Mouse (Mus musculus) spleen, adult 18-20 months (tissue): ENCODE results near the gene Inf2.

ENCODE experiments used
- DNase-seq, 2 experiments: peaks; one replicate each; pipeline ENCODE4 v3.0.0; 2022; ENCODE audit warnings: mixed read lengths in 2 of 2

Gene Inf2

GRCm38 (mm10) chr12:112588426-112589256 is at the start of gene Inf2:
TSS of gene Inf2 (plus strand) at chr12:112588784.
- DNase-seq, result peak; percentile 78 to 85

- no peak for DNase-seq
These were observed 49.1 kb upstream of the Inf2 start for GRCm38 (mm10) chr12:112539466-112539965.

GRCm38 (mm10) chr12:112540321-112540720 is 48.3 kb upstream of the Inf2 start:
- no peak for DNase-seq

GRCm38 (mm10) chr12:112541483-112542091 is 47.0 kb upstream of the Inf2 start:
- no peak for DNase-seq

- no peak for DNase-seq
These were observed 46.2 kb upstream of the Inf2 start for GRCm38 (mm10) chr12:112542257-112542919.

- DNase-seq, result peak; percentile 50 to 81
These were observed 45.7 kb upstream of the Inf2 start for GRCm38 (mm10) chr12:112542920-112543300.

- DNase-seq, result no peak
These were observed 44.6 kb upstream of the Inf2 start for GRCm38 (mm10) chr12:112543941-112544340.

- DNase-seq, result no peak
These were observed 43.5 kb upstream of the Inf2 start for GRCm38 (mm10) chr12:112544946-112545701.

GRCm38 (mm10) chr12:112546110-112546509 is 42.5 kb upstream of the Inf2 start:
- DNase-seq, result no peak

- no peak for DNase-seq
These were observed 39.3 kb upstream of the Inf2 start for GRCm38 (mm10) chr12:112549287-112549686.

GRCm38 (mm10) chr12:112551861-112552375 is 36.7 kb upstream of the Inf2 start:
- DNase-seq, result peak; percentile 73 to 88

GRCm38 (mm10) chr12:112552520-112552919 is 36.1 kb upstream of the Inf2 start:
- DNase-seq, result no peak

- DNase-seq, result no peak
These were observed 33.7 kb upstream of the Inf2 start for GRCm38 (mm10) chr12:112554900-112555299.

GRCm38 (mm10) chr12:112556531-112557060 is 32.0 kb upstream of the Inf2 start:
- DNase-seq, result no peak

- DNase-seq, result no peak
These were observed 31.4 kb upstream of the Inf2 start for GRCm38 (mm10) chr12:112557219-112557618.

GRCm38 (mm10) chr12:112559231-112559630 is 29.4 kb upstream of the Inf2 start:
- DNase-seq, result no peak

- DNase-seq, result no peak
These were observed 28.9 kb upstream of the Inf2 start for GRCm38 (mm10) chr12:112559671-112560070.

GRCm38 (mm10) chr12:112560176-112560797 is 28.3 kb upstream of the Inf2 start:
- DNase-seq, result peak in 1 of 2 experiments; percentile 26

GRCm38 (mm10) chr12:112561163-112561562 is 27.4 kb upstream of the Inf2 start:
- DNase-seq, result no peak

- no peak for DNase-seq
These were observed 26.1 kb upstream of the Inf2 start for GRCm38 (mm10) chr12:112562462-112562861.

GRCm38 (mm10) chr12:112563011-112563410 is 25.6 kb upstream of the Inf2 start:
- DNase-seq, result no peak

GRCm38 (mm10) chr12:112570160-112570559 is 18.4 kb upstream of the Inf2 start:
- DNase-seq, result no peak
